In genomic region chr10:128212148-128212547, GRCm38 (mm10) we compare ENCODE assay signal across 8 mouse cellular contexts. TPM values are rescaled to one million over a fixed set of nuclear protein-coding genes. Genes with fewer than 3 reads are reported as not detected.
A peak's percentile ranks its signal among the peaks of the same experiment; 100 is the strongest.
DNase-seq lines count a peak whose midpoint lies in the region; ATAC-seq and TF ChIP-seq lines count a peak whose summit lies in the region.

No protein-coding gene starts in this region.

- peaks cover 6% of the 10 kb centered on the region; the same call in 1 of the 2 replicates for H3K27me3 ChIP-seq in heart, embryonic 11.5 days (ENCODE audit: control insufficient read depth, insufficient read depth, low read length)
- H3K27me3 ChIP-seq in E14TG2a.4 (ENCODE audit: insufficient read depth, low read length) = peaks cover 15% of the 10 kb centered on the region
- 0 out of 2 replicates have a peak, but pooled peaks cover 4% of the 10 kb centered on the region for H3K27me3 ChIP-seq in forebrain, embryonic 16.5 days (replicated peaks; ENCODE audit: control insufficient read depth, insufficient read depth, low read length)
- H3K27me3 ChIP-seq in liver, embryonic 16.5 days (ENCODE audit: control insufficient read depth, insufficient read depth, low read depth, low read length) = no peaks in the 10 kb centered on the region

- WGBS in heart, embryonic 11.5 days (ENCODE audit: insufficient replicate concordance) = 37% methylated on average over 6 of the region's 6 CpGs
- 52% methylated on average over 6 of the region's 6 CpGs for WGBS in forebrain, embryonic 16.5 days
- 40% methylated on average over 6 of the region's 6 CpGs for WGBS in liver, embryonic 16.5 days (ENCODE audit: insufficient replicate concordance)

- peaks cover 9% of the 10 kb centered on the region; the same call in 1 of the 2 replicates for H3K4me1 ChIP-seq in heart, embryonic 11.5 days (ENCODE audit: control insufficient read depth, insufficient read depth, low read length)
- H3K4me1 ChIP-seq in E14TG2a.4 (replicated peaks; ENCODE audit: low read depth, low read length) = peaks cover 40% of the 10 kb centered on the region
- H3K4me1 ChIP-seq in forebrain, embryonic 16.5 days (replicated peaks; ENCODE audit: control insufficient read depth, insufficient read depth, low read length) = peaks cover 11% of the 10 kb centered on the region
- peaks cover 22% of the 10 kb centered on the region for H3K4me1 ChIP-seq in liver, embryonic 16.5 days (ENCODE audit: control insufficient read depth, low read depth, low read length)

- H3K36me3 ChIP-seq in heart, embryonic 11.5 days (ENCODE audit: control insufficient read depth, insufficient read depth, low read length) = no peaks in the 10 kb centered on the region
- H3K36me3 ChIP-seq in E14TG2a.4 (ENCODE audit: insufficient read depth, low read length) = peaks cover 38% of the 10 kb centered on the region
- no peaks in the 10 kb centered on the region for H3K36me3 ChIP-seq in forebrain, embryonic 16.5 days (ENCODE audit: control insufficient read depth, insufficient read depth)
- H3K36me3 ChIP-seq in liver, embryonic 16.5 days (ENCODE audit: control insufficient read depth, insufficient read depth) = no peaks in the 10 kb centered on the region

- H3K27ac ChIP-seq in heart, embryonic 11.5 days (ENCODE audit: low read depth, low read length) = peak overlapping the region; percentile 35; the same call in 1 of the 2 replicates
- peak overlapping the region; percentile 45; the same call in 1 of the 2 replicates for H3K27ac ChIP-seq in forebrain, embryonic 16.5 days (ENCODE audit: low read length)
- H3K27ac ChIP-seq in liver, embryonic 16.5 days (ENCODE audit: low read length) = peak overlapping the region; percentile 67

- no peak for ATAC-seq in heart, embryonic 11.5 days (replicated peaks; ENCODE audit: insufficient number of reproducible peaks, low FRiP score, low TSS enrichment)
- ATAC-seq in forebrain, embryonic 16.5 days = no peak
- ATAC-seq in liver, embryonic 16.5 days (ENCODE audit: low read depth) = no peak
- ATAC-seq in erythroid progenitor cell, adult 5-6 weeks (replicated peaks; ENCODE audit: low FRiP score, poor library complexity, severe bottlenecking) = no peak

- DNase-seq in heart, adult 11 months = no peak
- no peak for DNase-seq in natural killer cell, adult 2 months (ENCODE audit: low spot score in 2 of 2)
- DNase-seq in kidney, postnatal 14 days = no peak

- peak overlapping the region; percentile 96 for H3K4me2 ChIP-seq in heart, embryonic 11.5 days
- H3K4me2 ChIP-seq in forebrain, embryonic 16.5 days (ENCODE audit: low read length) = peak overlapping the region; percentile 90
- H3K4me2 ChIP-seq in liver, embryonic 16.5 days (ENCODE audit: low read depth, low read length) = peak overlapping the region; percentile 80

- no peak for TF ChIP-seq CTCF in E14TG2a.4 (conservative IDR thresholded peaks at IDR 0.05; ENCODE audit: low read length)

- peak overlapping the region; percentile 82; the same call in 1 of the 2 replicates for H3K9ac ChIP-seq in heart, embryonic 11.5 days (ENCODE audit: low read depth, low read length)
- peak overlapping the region; percentile 67; the same call in 1 of the 2 replicates for H3K9ac ChIP-seq in forebrain, embryonic 16.5 days (replicated peaks; ENCODE audit: low read depth, low read length)
- peak overlapping the region; percentile 40; the same call in 1 of the 2 replicates for H3K9ac ChIP-seq in liver, embryonic 16.5 days (ENCODE audit: low read depth, low read length)

- H3K4me3 ChIP-seq in heart, embryonic 11.5 days (ENCODE audit: low read depth, low read length) = peak overlapping the region; percentile 76
- peak overlapping the region; percentile 93 for H3K4me3 ChIP-seq in E14TG2a.4 (replicated peaks; ENCODE audit: low read length)
- H3K4me3 ChIP-seq in forebrain, embryonic 16.5 days (replicated peaks; ENCODE audit: low read length) = peak overlapping the region; percentile 66
- H3K4me3 ChIP-seq in liver, embryonic 16.5 days (ENCODE audit: low read depth, low read length) = peak overlapping the region; percentile 74

- H3K9me3 ChIP-seq in heart, embryonic 11.5 days (replicated peaks; ENCODE audit: control insufficient read depth, low read length) = no peaks in the 10 kb centered on the region
- no peaks in the 10 kb centered on the region for H3K9me3 ChIP-seq in E14TG2a.4 (ENCODE audit: low read length)
- no peaks in the 10 kb centered on the region for H3K9me3 ChIP-seq in forebrain, embryonic 16.5 days (ENCODE audit: control insufficient read depth, low read length)
- no peaks in the 10 kb centered on the region for H3K9me3 ChIP-seq in liver, embryonic 16.5 days (replicated peaks; ENCODE audit: control insufficient read depth, low read length)

RNA-seq across cellular contexts. Expression of gene Spryd4, which starts 0.5 kb away (rescaled TPM):
- 40.4 and 41.4 TPM in 2 replicates for polyA plus RNA-seq in heart, embryonic 11.5 days (2014; fragmentation: Nextera tagmentation; extraction: Ambion mirVana)
- 16.6 and 18.0 TPM in 2 replicates for polyA plus RNA-seq in forebrain, embryonic 16.5 days (2015; fragmentation: Nextera tagmentation; extraction: Ambion mirVana)
- 28.0 and 30.8 TPM in 2 replicates for polyA plus RNA-seq in liver, embryonic 16.5 days (2015; fragmentation: Nextera tagmentation; extraction: Ambion mirVana)
- 2.1 and 3.6 TPM in 2 replicates for total RNA-seq in erythroid progenitor cell, adult 5-6 weeks (2015; ENCODE audit: low replicate concordance)
- 1.2 and 3.1 TPM in 2 replicates for total RNA-seq in erythroid progenitor cell, adult 5-6 weeks (2017; ENCODE audit: low replicate concordance)

RNA-seq across cellular contexts. Expression of gene Mip, which starts 13.5 kb away (rescaled TPM):
- polyA plus RNA-seq in heart, embryonic 11.5 days (2014; fragmentation: Nextera tagmentation; extraction: Ambion mirVana) = not detected in 2 replicates
- not detected in 2 replicates for polyA plus RNA-seq in forebrain, embryonic 16.5 days (2015; fragmentation: Nextera tagmentation; extraction: Ambion mirVana)
- polyA plus RNA-seq in liver, embryonic 16.5 days (2015; fragmentation: Nextera tagmentation; extraction: Ambion mirVana) = 0.05 TPM in 1 of 2 replicates, not detected in the other
- not detected in 2 replicates for total RNA-seq in erythroid progenitor cell, adult 5-6 weeks (2015; ENCODE audit: low replicate concordance)
- not detected in 2 replicates for total RNA-seq in erythroid progenitor cell, adult 5-6 weeks (2017; ENCODE audit: low replicate concordance)

RNA-seq across cellular contexts. Expression of gene Gls2, which starts 17.9 kb away (rescaled TPM):
- 0.89 and 1.3 TPM in 2 replicates for polyA plus RNA-seq in heart, embryonic 11.5 days (2014; fragmentation: Nextera tagmentation; extraction: Ambion mirVana)
- polyA plus RNA-seq in forebrain, embryonic 16.5 days (2015; fragmentation: Nextera tagmentation; extraction: Ambion mirVana) = 0.68 and 1.1 TPM in 2 replicates
- 14.8 and 21.4 TPM in 2 replicates for polyA plus RNA-seq in liver, embryonic 16.5 days (2015; fragmentation: Nextera tagmentation; extraction: Ambion mirVana)
- 12.6 TPM in 1 of 2 replicates, not detected in the other for total RNA-seq in erythroid progenitor cell, adult 5-6 weeks (2015; ENCODE audit: low replicate concordance)
- not detected in 2 replicates for total RNA-seq in erythroid progenitor cell, adult 5-6 weeks (2017; ENCODE audit: low replicate concordance)

RNA-seq across cellular contexts. Expression of gene Timeless, which starts 19.7 kb away (rescaled TPM):
- 33.1 and 34.2 TPM in 2 replicates for polyA plus RNA-seq in heart, embryonic 11.5 days (2014; fragmentation: Nextera tagmentation; extraction: Ambion mirVana)
- polyA plus RNA-seq in forebrain, embryonic 16.5 days (2015; fragmentation: Nextera tagmentation; extraction: Ambion mirVana) = 29.4 and 32.2 TPM in 2 replicates
- polyA plus RNA-seq in liver, embryonic 16.5 days (2015; fragmentation: Nextera tagmentation; extraction: Ambion mirVana) = 23.5 and 23.6 TPM in 2 replicates
- 32.1 and 41.1 TPM in 2 replicates for total RNA-seq in erythroid progenitor cell, adult 5-6 weeks (2015; ENCODE audit: low replicate concordance)
- total RNA-seq in erythroid progenitor cell, adult 5-6 weeks (2017; ENCODE audit: low replicate concordance) = 43.4 and 53.9 TPM in 2 replicates

RNA-seq across cellular contexts. Expression of gene Rbms2, which starts 32.1 kb away (rescaled TPM):
- 36.1 and 38.5 TPM in 2 replicates for polyA plus RNA-seq in heart, embryonic 11.5 days (2014; fragmentation: Nextera tagmentation; extraction: Ambion mirVana)
- polyA plus RNA-seq in forebrain, embryonic 16.5 days (2015; fragmentation: Nextera tagmentation; extraction: Ambion mirVana) = 8.5 and 9.5 TPM in 2 replicates
- 5.5 and 7.3 TPM in 2 replicates for polyA plus RNA-seq in liver, embryonic 16.5 days (2015; fragmentation: Nextera tagmentation; extraction: Ambion mirVana)
- 1.8 and 5.4 TPM in 2 replicates for total RNA-seq in erythroid progenitor cell, adult 5-6 weeks (2015; ENCODE audit: low replicate concordance)
- 7.0 and 7.1 TPM in 2 replicates for total RNA-seq in erythroid progenitor cell, adult 5-6 weeks (2017; ENCODE audit: low replicate concordance)
